Mouse (Mus musculus): ENCODE results near the gene Pgd. TPM values are rescaled to one million over a fixed set of nuclear protein-coding genes. Genes with fewer than 3 reads are reported as not detected.
"Not testable (repeated sequence)": the region's sequence is repeated elsewhere in the genome, so short reads cannot be mapped to it uniquely, and the experiment has no call there.

The Pgd gene
- total RNA-seq (2021) = 10 to 100 TPM; 35.2 to 36.5 TPM

DNA sequence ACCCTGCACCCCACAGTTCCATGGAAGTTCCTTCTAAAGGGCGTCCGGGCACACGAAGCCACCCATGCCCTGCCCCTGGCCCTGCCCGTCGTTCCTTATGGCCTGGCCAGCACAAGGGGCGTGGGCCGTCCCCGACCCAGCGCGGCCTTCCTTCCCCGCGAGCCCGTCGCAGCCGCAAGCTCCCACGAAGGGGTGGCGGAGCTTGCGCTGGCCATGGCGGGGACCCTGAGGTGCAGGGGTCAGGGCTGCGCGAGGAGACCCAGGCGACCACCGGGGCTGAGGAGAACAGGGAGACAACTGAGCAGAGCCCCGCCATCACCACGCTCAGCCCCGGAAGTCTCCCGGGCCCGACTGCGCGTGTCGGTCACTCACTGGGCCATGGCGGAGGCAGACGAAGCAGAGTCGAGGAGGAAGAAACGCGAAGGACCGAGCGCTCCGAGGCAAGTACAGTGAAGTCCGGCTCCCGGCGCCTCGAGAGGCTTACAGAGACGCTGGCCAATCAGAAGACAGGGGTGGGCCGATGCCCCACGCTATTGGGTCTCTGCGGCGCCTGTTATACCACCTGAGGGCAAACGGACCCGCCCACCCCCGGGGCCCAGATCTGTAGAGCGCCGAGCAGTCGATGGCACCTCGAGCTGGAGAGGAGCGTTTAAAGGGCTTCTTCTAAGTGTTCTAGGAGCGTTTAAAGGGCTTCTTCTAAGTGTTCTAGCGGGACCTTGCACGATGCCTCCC lies at the start of gene Pgd:
TSS of gene Pgd (minus strand) at position 557 of the 732 bp plus-strand sequence.
- intact Hi-C loops (cut with DNase I) = no loop called here
- peak; percentile 95 to 96 for DNase-seq (ENCODE audit: low spot score in 2 of 2)

DNA sequence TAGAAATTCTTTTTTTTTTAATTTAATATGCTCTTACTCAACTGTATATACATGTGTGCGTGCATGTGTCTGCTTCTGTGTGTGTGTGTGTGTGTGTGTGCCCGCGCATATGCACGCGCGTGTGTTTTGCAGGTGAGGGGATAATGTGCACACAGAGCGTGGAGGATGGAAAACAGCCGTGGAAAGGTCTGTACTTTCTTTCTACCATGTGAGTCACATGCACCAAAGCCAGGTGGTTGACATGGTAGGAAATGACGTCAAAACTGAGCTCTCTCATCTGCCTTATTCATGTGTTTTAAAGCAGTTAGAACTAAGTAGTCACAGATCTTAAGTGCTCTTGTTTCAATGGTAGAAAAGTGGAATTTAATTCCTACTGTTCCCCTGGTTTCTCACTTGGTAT lies 49.4 kb upstream of the Pgd start:
- intact Hi-C loops (cut with DNase I) = no loop called here

DNA sequence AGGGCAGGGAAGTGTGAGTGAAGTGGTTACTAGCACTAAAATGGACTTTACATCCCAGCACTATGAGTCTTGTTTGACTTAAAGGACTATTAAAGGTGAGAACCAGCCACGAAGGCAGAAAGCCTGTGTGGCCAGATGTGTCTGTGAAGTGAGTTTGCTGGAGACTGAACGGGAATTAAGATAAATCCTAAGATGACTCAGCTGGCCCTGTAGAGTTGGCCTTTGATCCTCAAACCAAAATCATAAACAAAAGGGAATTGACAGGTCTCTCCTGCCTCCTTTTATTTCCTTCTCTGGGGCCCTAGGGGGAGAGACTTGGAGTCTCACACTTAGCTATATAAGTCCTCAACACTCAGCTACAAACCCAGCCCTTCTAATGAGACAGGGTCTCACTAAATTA lies 48.8 kb upstream of the Pgd start:
- intact Hi-C loops (cut with DNase I) = no loop called here
- no peak for DNase-seq (ENCODE audit: low spot score in 2 of 2)

More for the DNA sequence above, 49.4 kb upstream of the Pgd start:
- no peak for DNase-seq (ENCODE audit: low spot score in 2 of 2)

DNA sequence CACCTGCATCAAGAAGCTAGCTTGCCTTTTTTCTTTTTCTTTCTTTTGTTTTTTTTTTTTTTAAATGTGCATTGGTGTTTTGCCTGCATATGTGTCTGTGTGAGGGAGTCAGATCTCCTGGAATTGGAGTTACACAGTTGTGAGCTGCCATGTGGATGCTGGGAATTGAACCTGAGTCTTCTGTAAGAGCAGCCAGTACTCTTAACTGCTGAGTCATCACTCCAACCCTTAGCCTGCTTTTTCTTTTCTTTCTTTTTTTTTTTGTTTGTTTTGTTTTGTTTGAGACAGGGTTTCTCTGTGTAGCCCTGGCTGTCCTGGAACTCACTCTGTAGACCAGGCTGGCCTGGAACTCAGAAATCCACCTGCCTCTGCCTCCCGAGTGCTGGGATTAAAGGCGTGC lies 47.9 kb upstream of the Pgd start:
- intact Hi-C loops (cut with DNase I); DNase-seq (ENCODE audit: low spot score in 2 of 2): not testable (repeated sequence)

- no peak for DNase-seq (ENCODE audit: low spot score in 2 of 2)
- intact Hi-C loops (cut with DNase I) = no loop called here
Observed at GRCm38 (mm10) chr4:149213466-149213865, 46.9 kb upstream of the Pgd start.

DNA sequence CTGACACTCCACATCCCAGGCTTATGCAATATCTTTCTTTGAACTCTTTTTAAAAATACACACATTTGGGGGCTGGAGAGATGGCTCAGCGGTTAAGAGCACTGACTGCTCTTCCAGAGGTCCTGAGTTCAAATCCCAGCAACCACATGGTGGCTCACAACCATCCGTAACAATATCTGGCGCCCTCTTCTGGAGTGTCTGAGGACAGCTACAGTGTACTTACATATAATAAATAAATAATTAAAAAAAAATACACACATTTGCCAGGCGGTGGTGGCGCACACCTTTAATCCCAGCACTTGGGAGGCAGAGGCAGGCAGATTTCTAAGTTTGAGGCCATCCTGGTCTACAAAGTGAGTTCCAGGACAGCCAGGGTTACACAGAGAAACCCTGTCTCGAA lies 44.9 kb upstream of the Pgd start:
- intact Hi-C loops (cut with DNase I); DNase-seq (ENCODE audit: low spot score in 2 of 2): not testable (repeated sequence)

GRCm38 (mm10) chr4:149202467-149202866 lies 35.9 kb upstream of the Pgd start:
- no peak for DNase-seq (ENCODE audit: low spot score in 2 of 2)
- intact Hi-C loops (cut with DNase I) = no loop called here

DNA sequence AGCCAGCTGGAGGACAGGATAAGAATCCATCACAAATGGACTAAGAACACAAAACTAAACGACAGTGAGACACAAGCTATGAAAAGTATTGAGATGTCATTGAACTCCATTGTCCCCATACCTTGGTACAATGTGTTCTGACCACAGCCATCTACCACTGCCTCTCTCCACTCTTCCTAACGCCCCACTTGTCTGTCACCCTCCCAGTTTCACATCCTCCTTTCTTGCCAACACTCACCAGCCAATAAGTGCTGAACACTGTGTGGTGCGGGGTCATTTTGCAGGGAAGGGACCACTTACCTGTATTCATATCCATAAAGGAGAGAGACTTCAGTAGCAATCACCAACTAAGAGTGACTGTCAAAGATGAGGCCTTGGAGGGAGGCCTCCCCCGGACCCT lies 34.5 kb upstream of the Pgd start:
- intact Hi-C loops (cut with DNase I) = no loop called here
- DNase-seq (ENCODE audit: low spot score in 2 of 2) = no peak

DNA sequence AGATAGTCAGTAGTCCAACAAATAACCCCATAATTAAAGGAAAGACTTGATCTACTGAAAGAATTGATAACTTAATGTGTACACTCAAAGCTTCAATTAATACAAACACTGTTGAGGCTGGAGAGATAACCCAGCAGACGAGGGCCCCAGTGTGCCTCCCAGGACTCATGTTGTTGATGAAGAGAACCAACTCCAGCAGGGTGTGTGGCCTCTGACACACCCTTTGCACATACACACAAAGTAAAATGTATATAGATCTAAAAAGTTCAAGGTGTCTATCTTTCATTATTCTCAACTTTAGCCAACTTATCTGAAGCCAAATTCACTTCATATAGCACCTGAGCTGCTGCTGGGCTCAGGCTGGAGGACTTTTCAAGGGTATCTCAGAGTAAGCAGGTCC lies 30.6 kb upstream of the Pgd start:
- intact Hi-C loops (cut with DNase I) = no loop called here
- no peak for DNase-seq (ENCODE audit: low spot score in 2 of 2)

DNA sequence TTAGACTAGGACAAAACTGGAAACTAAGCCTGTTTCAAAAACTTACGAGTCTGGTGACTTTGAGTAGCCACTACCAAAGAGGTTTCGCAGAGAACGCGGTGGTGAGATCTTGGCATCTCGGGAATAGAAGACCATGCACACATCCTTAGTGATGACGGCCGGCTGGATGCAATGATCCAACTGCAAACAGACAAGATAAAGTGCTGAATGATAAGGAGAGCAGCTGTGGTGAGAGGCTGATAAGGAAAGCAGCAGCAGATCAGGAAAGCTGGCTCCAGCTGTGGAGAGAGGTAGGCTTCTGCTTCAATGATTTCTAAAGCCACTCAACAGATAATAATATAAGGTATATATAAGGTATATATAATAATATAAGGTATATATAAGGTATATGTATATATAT lies 24.5 kb upstream of the Pgd start:
- DNase-seq (ENCODE audit: low spot score in 2 of 2) = no peak
- intact Hi-C loops (cut with DNase I) = no loop called here

- intact Hi-C loops (cut with DNase I) = no loop called here
Observed at GRCm38 (mm10) chr4:149188563-149188962, 22.0 kb upstream of the Pgd start.

DNA sequence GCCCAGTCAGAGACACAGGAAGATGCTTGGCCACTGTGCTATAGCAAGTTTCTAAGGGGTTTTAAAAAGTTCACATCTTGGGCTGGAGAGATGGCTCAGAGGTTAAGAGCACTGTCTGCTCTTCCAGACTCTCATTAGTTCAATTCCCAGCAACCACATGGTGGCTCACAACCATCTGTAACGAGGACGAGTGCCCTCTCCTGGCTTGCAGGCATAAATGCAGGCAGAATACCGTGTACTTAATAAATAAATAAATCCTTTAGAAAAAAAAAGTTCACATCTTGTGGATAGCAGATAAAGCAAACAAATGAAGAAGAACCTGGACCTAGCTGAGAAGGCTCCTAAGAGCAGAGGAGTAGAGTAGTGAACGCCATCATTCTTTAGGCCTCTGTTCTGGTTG lies 16.2 kb upstream of the Pgd start:
- no peak for DNase-seq (ENCODE audit: low spot score in 2 of 2)
- intact Hi-C loops (cut with DNase I) = loop anchor here (5.0 kb wide), 1 partner anchor 40 kb away; no protein-coding TSS in a partner anchor

More at GRCm38 (mm10) chr4:149188563-149188962, 22.0 kb upstream of the Pgd start:
- no peak for DNase-seq (ENCODE audit: low spot score in 2 of 2)

GRCm38 (mm10) chr4:149182192-149182591 lies 15.6 kb upstream of the Pgd start:
- intact Hi-C loops (cut with DNase I) = loop anchor here (5.0 kb wide), 1 partner anchor 40 kb away; no protein-coding TSS in a partner anchor
- no peak for DNase-seq (ENCODE audit: low spot score in 2 of 2)

DNA sequence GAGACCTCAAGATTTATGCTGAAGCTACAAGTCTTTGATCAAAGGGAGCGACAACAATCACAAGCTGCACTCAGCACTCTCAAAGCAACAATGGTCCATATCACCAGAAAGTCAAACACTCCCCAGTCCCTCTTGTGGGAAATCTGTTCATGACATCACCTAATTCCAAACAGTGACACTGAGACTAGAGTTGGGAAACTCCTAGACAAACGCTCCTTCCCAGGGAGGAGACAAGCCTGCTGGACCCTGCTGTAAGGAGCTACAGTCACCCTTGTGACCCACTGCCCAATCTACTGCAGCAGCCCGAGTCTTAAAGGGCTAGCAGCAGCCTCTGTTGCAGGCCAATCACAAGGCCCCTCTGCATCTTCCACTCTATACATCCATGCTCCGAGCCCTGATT lies 13.0 kb upstream of the Pgd start:
- intact Hi-C loops (cut with DNase I) = no loop called here
- DNase-seq (ENCODE audit: low spot score in 2 of 2) = no peak

DNA sequence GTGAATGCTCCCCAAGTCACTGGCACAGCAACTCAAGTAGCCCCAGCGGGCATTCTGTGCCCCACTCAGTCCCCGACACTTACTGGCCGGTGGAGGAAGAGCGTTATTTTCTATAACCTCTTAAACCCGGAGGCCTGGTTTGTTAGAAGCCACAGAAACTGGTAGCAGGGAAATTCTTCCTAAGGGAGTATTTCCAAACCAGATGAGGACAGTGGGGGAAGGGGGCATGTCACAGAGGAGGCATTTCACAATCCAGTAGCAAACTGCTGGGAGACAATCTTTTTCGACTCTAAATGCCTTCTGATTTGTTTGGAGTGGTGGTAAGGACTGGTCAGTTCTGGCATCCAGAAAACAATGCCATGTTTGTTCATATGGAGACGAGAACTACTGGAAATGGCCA lies 12.6 kb upstream of the Pgd start:
- intact Hi-C loops (cut with DNase I) = no loop called here
- no peak for DNase-seq (ENCODE audit: low spot score in 2 of 2)

- no peak for DNase-seq (ENCODE audit: low spot score in 2 of 2)
- intact Hi-C loops (cut with DNase I) = no loop called here
Observed at GRCm38 (mm10) chr4:149178328-149178727, 11.8 kb upstream of the Pgd start.

DNA sequence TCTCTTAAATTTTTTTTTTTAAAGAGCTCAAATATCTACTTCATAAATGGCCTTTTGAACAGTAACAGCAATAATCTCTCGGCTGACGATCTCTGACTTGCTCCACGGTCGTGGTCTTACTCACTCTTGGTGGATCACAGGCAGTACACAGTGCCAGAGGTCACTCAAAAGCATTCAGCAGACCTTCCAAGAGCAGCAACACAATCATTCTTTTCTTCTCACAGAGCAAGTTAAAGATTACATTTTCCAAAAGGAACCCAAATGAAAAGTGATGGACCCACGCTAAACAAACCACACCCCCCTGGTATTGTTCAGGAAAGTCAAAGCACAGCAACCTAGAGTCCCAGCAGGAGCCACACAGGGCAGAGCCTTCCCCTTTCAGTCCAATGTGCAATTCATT lies 10.5 kb upstream of the Pgd start:
- DNase-seq (ENCODE audit: low spot score in 2 of 2) = no peak
- intact Hi-C loops (cut with DNase I) = no loop called here

DNA sequence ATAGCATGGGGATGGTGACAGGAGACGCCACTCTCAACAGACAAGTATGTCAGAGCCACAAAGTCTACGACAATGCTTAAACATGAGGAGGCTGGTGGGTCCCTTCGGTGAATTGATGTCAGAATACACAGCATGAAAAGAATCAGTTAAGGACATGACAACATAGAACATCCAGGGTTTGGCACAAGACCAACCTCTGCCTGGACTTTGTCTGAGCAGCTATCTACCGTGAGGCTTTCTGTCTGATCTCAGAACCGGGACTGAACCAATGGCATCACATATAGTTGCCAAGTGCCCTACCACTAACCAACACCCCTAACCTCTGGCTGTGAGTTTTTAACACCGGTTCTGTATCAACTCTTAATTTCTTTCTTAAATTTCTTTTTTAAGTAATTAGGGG lies 10.1 kb upstream of the Pgd start:
- intact Hi-C loops (cut with DNase I) = no loop called here
- no peak for DNase-seq (ENCODE audit: low spot score in 2 of 2)

DNA sequence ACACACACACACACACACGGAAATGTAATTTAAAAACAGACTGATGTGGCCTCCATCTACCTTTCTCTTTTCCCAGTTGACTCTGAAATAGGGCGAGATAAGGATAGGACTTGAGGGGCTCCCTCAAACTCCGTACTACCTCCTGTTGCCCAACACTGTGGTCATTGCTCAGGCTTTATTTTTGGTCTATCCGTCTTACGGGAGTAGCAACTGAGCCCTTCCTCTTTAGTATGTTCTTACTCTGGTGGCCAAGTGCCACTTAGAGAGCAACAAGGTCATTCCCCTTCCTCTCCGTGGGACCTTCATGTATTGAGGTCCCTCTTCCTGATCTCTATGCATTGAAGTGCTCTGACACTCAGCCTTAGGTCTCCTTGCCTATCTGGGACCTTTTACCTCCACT lies 7.1 kb upstream of the Pgd start:
- intact Hi-C loops (cut with DNase I) = no loop called here
- no peak for DNase-seq (ENCODE audit: low spot score in 2 of 2)

- intact Hi-C loops (cut with DNase I) = no loop called here
- no peak for DNase-seq (ENCODE audit: low spot score in 2 of 2)
Observed at GRCm38 (mm10) chr4:149172666-149173065, 6.1 kb upstream of the Pgd start.

DNA sequence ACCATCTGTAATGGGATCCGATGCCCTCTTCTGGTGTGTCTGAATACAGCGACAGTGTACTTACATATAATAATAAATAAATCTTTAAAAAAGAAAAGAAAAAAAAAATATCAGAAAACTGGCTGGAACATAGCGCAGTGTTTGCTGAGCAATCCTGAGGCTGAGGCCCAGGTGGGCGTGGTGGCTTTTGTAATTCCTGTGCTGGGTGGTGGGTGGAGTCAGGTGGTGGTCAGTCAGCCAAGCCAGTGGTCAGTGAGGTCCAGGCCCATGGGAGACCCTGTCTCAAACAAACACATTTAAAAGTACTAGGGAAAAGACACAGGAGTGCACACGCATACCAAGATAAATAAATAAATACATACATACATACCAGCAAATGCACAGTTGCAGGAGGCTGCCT lies 5.5 kb upstream of the Pgd start:
- no peak for DNase-seq (ENCODE audit: low spot score in 2 of 2)
- intact Hi-C loops (cut with DNase I) = no loop called here

DNA sequence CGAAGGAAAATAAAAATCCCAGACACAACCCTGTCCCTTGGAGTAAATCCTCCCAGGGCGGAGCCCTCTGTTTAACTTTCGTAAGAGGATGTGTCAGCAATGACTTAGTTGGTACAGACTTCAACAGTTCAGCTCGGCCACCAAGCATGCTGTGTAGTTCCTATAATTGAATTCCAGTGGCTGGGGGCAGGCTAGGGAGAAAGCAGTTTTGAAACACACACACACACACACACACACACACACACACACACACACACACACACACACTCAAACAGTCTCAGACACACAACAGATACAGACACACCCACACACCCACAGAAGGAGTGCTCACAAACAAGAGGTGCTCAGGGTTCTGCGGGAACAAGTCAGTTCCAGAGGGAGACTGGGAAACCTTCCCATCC lies 5.0 kb upstream of the Pgd start:
- intact Hi-C loops (cut with DNase I) = no loop called here
- DNase-seq (ENCODE audit: low spot score in 2 of 2) = no peak
